Mouse (Mus musculus): ENCODE measurements around the gene Zbed3.

DNA sequence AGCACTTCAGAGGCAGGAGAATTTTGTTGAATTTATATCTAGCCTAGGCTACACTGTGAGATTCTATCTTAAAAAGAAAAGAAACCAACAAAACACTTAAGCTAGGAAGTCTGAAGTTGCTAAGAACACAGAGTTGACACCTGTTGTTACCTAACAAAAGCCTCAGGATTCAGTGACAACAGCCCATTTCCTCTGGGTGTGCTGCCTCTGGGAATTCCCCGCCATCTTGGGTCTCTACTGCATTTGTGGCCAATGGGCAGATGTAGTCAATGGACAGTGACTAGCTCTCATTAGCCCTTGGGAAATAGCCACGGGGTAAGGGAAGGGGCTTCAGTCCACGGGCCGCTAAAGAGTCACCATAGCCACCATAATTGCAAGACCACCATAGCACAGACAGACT is 31.4 kb upstream of the Zbed3 start:
- no peak for TF ChIP-seq CTCF (IDR thresholded peaks at IDR 0.05; ENCODE audit: low read depth)
- TF ChIP-seq EP300 (IDR thresholded peaks at IDR 0.05; ENCODE audit: low read depth) = no peak

All from heart, postnatal 0 days (tissue).